Mouse (Mus musculus) midbrain, embryonic 11.5 days (tissue): ENCODE measurements around the gene Sh3bp1. TPM values are rescaled to one million over a fixed set of nuclear protein-coding genes. Genes with fewer than 3 reads are reported as not detected.
A peak's percentile ranks its signal among the peaks of the same experiment; 100 is the strongest.

ENCODE experiments used
- ATAC-seq: fragments of 200-750 bp; cut with Nextera tagmentation; 2 replicates; pipeline ENCODE4 v1.8.0; 2017; ENCODE audit warnings: moderate TSS enrichment, moderate library complexity; ENCODE audit not compliant: low FRiP score
- DNase-seq: peaks from one replicate; pipeline ENCODE4 v3.0.0; 2015; ENCODE audit warnings: low spot score; ENCODE audit errors: missing footprints
- H3K27ac ChIP-seq: fragments of 300-500 bp; sonication (generic); 2 replicates; pipeline ENCODE4 v1.5.1; 2014; ENCODE audit warnings: low read depth, low read length
- H3K27me3 ChIP-seq: fragments of 300-500 bp; sonication (generic); 2 replicates; pipeline ENCODE4 v1.6.1; 2014; ENCODE audit warnings: mild to moderate bottlenecking, low read length, moderate library complexity, mixed read lengths; ENCODE audit not compliant: control insufficient read depth, insufficient read depth
- H3K36me3 ChIP-seq: fragments of 300-500 bp; sonication (generic); 2 replicates; pipeline ENCODE4 v1.6.1; 2014; ENCODE audit warnings: mild to moderate bottlenecking, low read length, moderate library complexity, mixed read lengths; ENCODE audit not compliant: control insufficient read depth, insufficient read depth
- H3K4me1 ChIP-seq: fragments of 300-500 bp; sonication (generic); 2 replicates; pipeline ENCODE4 v1.6.1; 2014; ENCODE audit warnings: low read length; ENCODE audit not compliant: control insufficient read depth, insufficient read depth
- H3K4me2 ChIP-seq: fragments of 300-500 bp; sonication (generic); 2 replicates; pipeline ENCODE4 v1.6.1; 2014; ENCODE audit warnings: mild to moderate bottlenecking, moderate library complexity
- H3K4me3 ChIP-seq: fragments of 300-500 bp; sonication (generic); 2 replicates; pipeline ENCODE4 v1.5.1; 2014; ENCODE audit warnings: low read depth, low read length
- H3K9ac ChIP-seq: fragments of 300-500 bp; sonication (generic); 2 replicates; pipeline ENCODE4 v1.6.1; 2014; ENCODE audit warnings: low read length
- H3K9me3 ChIP-seq: fragments of 300-500 bp; sonication (generic); 2 replicates; pipeline ENCODE4 v1.6.1; 2016; ENCODE audit warnings: low read length; ENCODE audit not compliant: control insufficient read depth
- WGBS: fragments of 180-500 bp; shearing (Covaris S2); extraction: QIAGEN DNeasy Blood & Tissue Kit; methylation state at CpG from one replicate; pipeline ENCODE4 v1.1.7; 2014; 5-methylcytosine and 5-hydroxymethylcytosine counted together
- polyA plus RNA-seq: library from polyadenylated mRNA; unstranded; fragments of >200 nt; fragmentation: Nextera tagmentation; extraction: Ambion mirVana; gene quantifications from 2 replicates; pipeline ENCODE4 v1.2.1, GENCODE M21; 2014

Sh3bp1 gene
- polyA plus RNA-seq, 1 experiment from 2014 or later = 9.1 TPM

- Histone ChIP-seq H3K27me3 (peaks cover 9% of the 10 kb centered on the region), H3K9ac (no peak overlapping the region), H3K36me3 (no peaks in the 10 kb centered on the region), H3K4me3 (no peak overlapping the region), H3K4me1 (peaks cover 17% of the 10 kb centered on the region), H3K9me3 (no peaks in the 10 kb centered on the region), H3K27ac (no peak overlapping the region), H3K4me2 (no peak overlapping the region)
- DNase-seq (peak; percentile 99), ATAC-seq (peak; percentile 62)
- WGBS = 19% methylated on average over 2 of the region's 2 CpGs
Measured at GRCm38 (mm10) chr15:78903243-78903642, 3.7 kb downstream of the Sh3bp1 start.

- ATAC-seq (no peak), DNase-seq (no peak)
- Histone ChIP-seq H3K4me3 (no peak overlapping the region), H3K27ac (no peak overlapping the region), H3K4me2 (no peak overlapping the region), H3K9me3 (no peaks in the 10 kb centered on the region), H3K36me3 (no peaks in the 10 kb centered on the region), H3K9ac (no peak overlapping the region), H3K27me3 (no peaks in the 10 kb centered on the region), H3K4me1 (no peaks in the 10 kb centered on the region; the same call in 1 of the 2 replicates)
- 84% methylated on average over 7 of the region's 7 CpGs for WGBS
Measured at GRCm38 (mm10) chr15:78908399-78908798, 8.8 kb downstream of the Sh3bp1 start.

- Histone ChIP-seq H3K4me1 (no peaks in the 10 kb centered on the region; the same call in 1 of the 2 replicates), H3K4me2 (no peak overlapping the region), H3K9me3 (no peaks in the 10 kb centered on the region), H3K27ac (no peak overlapping the region), H3K9ac (no peak overlapping the region), H3K4me3 (no peak overlapping the region), H3K36me3 (no peaks in the 10 kb centered on the region), H3K27me3 (no peaks in the 10 kb centered on the region)
- DNase-seq = no peak
- WGBS = 92% methylated on average over 8 of the region's 8 CpGs
- ATAC-seq = no peak
Measured at GRCm38 (mm10) chr15:78908982-78909381, 9.4 kb downstream of the Sh3bp1 start.

GRCm38 (mm10) chr15:78912040-78912439 lies 12.5 kb downstream of the Sh3bp1 start:
- no peaks in the 10 kb centered on the region for H3K9me3 ChIP-seq
- H3K36me3 ChIP-seq = no peaks in the 10 kb centered on the region
- DNase-seq (no peak), ATAC-seq (no peak)
- peaks cover 23% of the 10 kb centered on the region for H3K4me1 ChIP-seq
- no peaks in the 10 kb centered on the region for H3K27me3 ChIP-seq
- 33% methylated on average over 9 of the region's 9 CpGs for WGBS
- no peak overlapping the region for H3K4me3 ChIP-seq
- H3K9ac ChIP-seq = no peak overlapping the region
- no peak overlapping the region for H3K4me2 ChIP-seq
- no peak overlapping the region for H3K27ac ChIP-seq

GRCm38 (mm10) chr15:78913632-78914090 lies 14.1 kb downstream of the Sh3bp1 start, which contains the start of gene Pdxp:
Pdxp (plus strand) TSS chr15:78913919.
- under 1% methylated on average over 51 of the region's 51 CpGs for WGBS
- peak within 1 kb of the TSS; percentile 60 for H3K4me3 ChIP-seq
- H3K9ac ChIP-seq = peak within 1 kb of the TSS; percentile 70
- H3K27ac ChIP-seq = peak within 1 kb of the TSS; percentile 84
- H3K4me2 ChIP-seq = peak within 1 kb of the TSS; percentile 90
- peak; percentile 99 for DNase-seq
- peaks cover 4% of the 10 kb centered on the region; the same call in 1 of the 2 replicates for H3K36me3 ChIP-seq
- H3K9me3 ChIP-seq = no peaks in the 10 kb centered on the region
- peaks cover 23% of the 10 kb centered on the region for H3K4me1 ChIP-seq
- no peaks in the 10 kb centered on the region for H3K27me3 ChIP-seq
- peak; percentile 94 for ATAC-seq

GRCm38 (mm10) chr15:78914091-78914822 lies 14.7 kb downstream of the Sh3bp1 start:
- Histone ChIP-seq H3K4me1 (peaks cover 23% of the 10 kb centered on the region), H3K9ac (peak overlapping the region; percentile 70), H3K27me3 (no peaks in the 10 kb centered on the region), H3K4me3 (peak overlapping the region; percentile 60), H3K9me3 (no peaks in the 10 kb centered on the region), H3K4me2 (peak overlapping the region; percentile 90), H3K27ac (peak overlapping the region; percentile 84), H3K36me3 (peaks cover 4% of the 10 kb centered on the region; the same call in 1 of the 2 replicates)
- DNase-seq (no peak), ATAC-seq (peak; percentile 70)
- WGBS = under 1% methylated on average over 87 of the region's 87 CpGs

GRCm38 (mm10) chr15:78914823-78915659 lies 15.5 kb downstream of the Sh3bp1 start:
- DNase-seq (peak; percentile 92), ATAC-seq (no peak)
- WGBS = 51% methylated on average over 8 of the region's 8 CpGs
- H3K27me3 ChIP-seq = no peaks in the 10 kb centered on the region
- peak overlapping the region; percentile 90 for H3K4me2 ChIP-seq
- H3K4me3 ChIP-seq = peak overlapping the region; percentile 60
- peak overlapping the region; percentile 70 for H3K9ac ChIP-seq
- H3K9me3 ChIP-seq = no peaks in the 10 kb centered on the region
- peaks cover 4% of the 10 kb centered on the region; the same call in 1 of the 2 replicates for H3K36me3 ChIP-seq
- H3K27ac ChIP-seq = no peak overlapping the region
- H3K4me1 ChIP-seq = peaks cover 23% of the 10 kb centered on the region

GRCm38 (mm10) chr15:78915660-78916017 lies 16.1 kb downstream of the Sh3bp1 start:
- WGBS = 10% methylated on average over 8 of the region's 8 CpGs
- peaks cover 23% of the 10 kb centered on the region for H3K4me1 ChIP-seq
- H3K4me2 ChIP-seq = peak overlapping the region; percentile 90
- H3K27ac ChIP-seq = no peak overlapping the region
- no peaks in the 10 kb centered on the region for H3K27me3 ChIP-seq
- no peaks in the 10 kb centered on the region for H3K9me3 ChIP-seq
- peak; percentile 23 for ATAC-seq
- DNase-seq = peak; percentile 95
- H3K36me3 ChIP-seq = peaks cover 4% of the 10 kb centered on the region; the same call in 1 of the 2 replicates
- peak overlapping the region; percentile 60 for H3K4me3 ChIP-seq
- H3K9ac ChIP-seq = peak overlapping the region; percentile 55
